Mouse (Mus musculus) lung, embryonic 15.5 days (tissue): Measurements from ENCODE around the gene Pkn1. TPM values are rescaled to one million over a fixed set of nuclear protein-coding genes. Genes with fewer than 3 reads are reported as not detected.

Source experiments
- ATAC-seq: fragments of 200-750 bp; cut with Nextera tagmentation; 2 replicates; pipeline ENCODE4 v1.8.0; 2017; ENCODE audit warnings: moderate number of reproducible peaks, borderline replicate concordance; ENCODE audit not compliant: low FRiP score, low TSS enrichment; ENCODE audit errors: extremely low read depth
- H3K27ac ChIP-seq: fragments of 300-500 bp; sonication (generic); 2 replicates; pipeline ENCODE4 v1.5.1; 2015; ENCODE audit warnings: moderate library complexity, mild to moderate bottlenecking, inconsistent platforms
- H3K27me3 ChIP-seq: fragments of 300-500 bp; sonication (generic); 2 replicates; pipeline ENCODE4 v1.6.1; 2015; ENCODE audit warnings: inconsistent platforms
- H3K36me3 ChIP-seq: fragments of 300-500 bp; sonication (generic); 2 replicates; pipeline ENCODE4 v1.6.1; 2015; ENCODE audit warnings: inconsistent platforms
- H3K4me1 ChIP-seq: fragments of 300-500 bp; sonication (generic); 2 replicates; pipeline ENCODE4 v1.6.1; 2015; ENCODE audit warnings: inconsistent platforms
- H3K4me2 ChIP-seq: fragments of 300-500 bp; sonication (generic); 2 replicates; pipeline ENCODE4 v1.6.1; 2015; ENCODE audit warnings: inconsistent platforms, mild to moderate bottlenecking, moderate library complexity
- H3K4me3 ChIP-seq: fragments of 300-500 bp; sonication (generic); 2 replicates; pipeline ENCODE4 v1.5.1; 2015; ENCODE audit warnings: mild to moderate bottlenecking, inconsistent platforms
- H3K9ac ChIP-seq: fragments of 300-500 bp; sonication (generic); 2 replicates; pipeline ENCODE4 v1.6.1; 2015; ENCODE audit warnings: inconsistent platforms
- H3K9me3 ChIP-seq: fragments of 300-500 bp; sonication (generic); 2 replicates; pipeline ENCODE4 v1.6.1; 2016; ENCODE audit warnings: inconsistent platforms
- WGBS: fragments of 180-500 bp; shearing (Covaris S2); methylation state at CpG from one replicate; pipeline ENCODE4 v1.1.7; 2015; 5-methylcytosine and 5-hydroxymethylcytosine counted together
- polyA plus RNA-seq: library from polyadenylated mRNA; unstranded; fragments of >200 nt; fragmentation: Nextera tagmentation; extraction: Ambion mirVana; gene quantifications from 2 replicates; pipeline ENCODE4 v1.2.1, GENCODE M21; 2015

Gene Pkn1
- polyA plus RNA-seq, 1 experiment from 2014 or later, result 38.0 TPM

GRCm38 (mm10) chr8:83721405-83722025 is 22.5 kb upstream of the Pkn1 start:
- H3K9me3 ChIP-seq, result no peaks in the 10 kb centered on the region
- H3K9ac ChIP-seq, result no peak overlapping the region
- no peaks in the 10 kb centered on the region for H3K27me3 ChIP-seq
- no peak overlapping the region for H3K4me3 ChIP-seq
- peaks cover 10% of the 10 kb centered on the region for H3K4me1 ChIP-seq
- peak overlapping the region; percentile 39 for H3K27ac ChIP-seq
- no peak overlapping the region for H3K4me2 ChIP-seq
- 74% methylated on average over 25 of the region's 25 CpGs for WGBS
- ATAC-seq, result no peak; the same call in 1 of the 2 replicates
- peaks cover 69% of the 10 kb centered on the region for H3K36me3 ChIP-seq

DNA sequence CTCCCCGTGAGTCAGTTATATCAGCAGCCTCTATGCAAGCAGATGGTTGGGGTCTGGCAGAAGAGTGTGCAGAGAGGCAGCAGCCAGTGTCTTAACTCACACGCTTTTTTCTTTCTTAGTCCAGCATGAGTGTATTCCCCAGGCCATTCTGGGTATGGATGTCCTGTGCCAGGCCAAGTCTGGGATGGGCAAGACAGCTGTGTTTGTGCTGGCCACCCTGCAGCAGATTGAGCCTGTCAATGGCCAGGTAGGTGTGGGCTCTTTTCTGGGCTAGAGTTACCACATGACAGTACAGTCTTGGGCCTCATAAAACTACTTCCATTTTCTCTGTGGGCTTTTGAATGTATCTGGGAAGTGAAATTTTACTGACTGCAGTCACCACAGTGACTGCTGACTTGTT is 20.7 kb upstream of the Pkn1 start:
- ATAC-seq, result no peak
- H3K36me3 ChIP-seq, result peaks cover 54% of the 10 kb centered on the region
- H3K27me3 ChIP-seq, result no peaks in the 10 kb centered on the region
- WGBS, result 87% methylated on average over 2 of the region's 2 CpGs
- H3K9me3 ChIP-seq, result no peaks in the 10 kb centered on the region
- H3K4me2 ChIP-seq, result no peak overlapping the region
- H3K4me1 ChIP-seq, result peaks cover 17% of the 10 kb centered on the region
- H3K9ac ChIP-seq, result no peak overlapping the region
- H3K27ac ChIP-seq, result no peak overlapping the region
- H3K4me3 ChIP-seq, result no peak overlapping the region

DNA sequence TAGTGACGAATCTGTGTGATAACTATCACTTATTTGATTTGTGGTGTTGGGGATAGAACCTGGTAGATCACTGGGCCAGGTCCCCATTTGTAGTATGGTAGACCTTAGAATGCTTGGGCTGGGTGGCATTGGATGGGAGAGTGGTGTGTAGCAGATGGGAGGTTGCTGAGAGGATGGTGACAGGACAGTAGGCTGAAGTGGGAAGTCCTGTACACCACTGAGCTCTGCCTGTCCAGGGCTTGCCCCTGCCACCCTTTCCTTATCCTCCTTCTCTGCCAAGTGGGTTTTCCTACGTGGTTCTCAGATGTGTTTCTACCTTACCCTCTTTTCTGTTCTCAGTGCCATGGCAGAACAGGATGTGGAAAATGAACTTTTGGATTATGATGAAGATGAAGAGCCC is 20.1 kb upstream of the Pkn1 start:
- ATAC-seq, result no peak
- no peak overlapping the region for H3K27ac ChIP-seq
- H3K9me3 ChIP-seq, result no peaks in the 10 kb centered on the region
- H3K36me3 ChIP-seq, result peaks cover 48% of the 10 kb centered on the region
- no peak overlapping the region for H3K9ac ChIP-seq
- no peak overlapping the region for H3K4me3 ChIP-seq
- WGBS, result 76% methylated on average over 2 of the region's 2 CpGs
- peaks cover 17% of the 10 kb centered on the region for H3K4me1 ChIP-seq
- no peaks in the 10 kb centered on the region for H3K27me3 ChIP-seq
- H3K4me2 ChIP-seq, result no peak overlapping the region

GRCm38 (mm10) chr8:83716563-83716962 is 17.6 kb upstream of the Pkn1 start:
- H3K27me3 ChIP-seq, result no peaks in the 10 kb centered on the region
- no peak for ATAC-seq
- 45% methylated on average over 2 of the region's 2 CpGs for WGBS
- no peaks in the 10 kb centered on the region for H3K9me3 ChIP-seq
- peaks cover 23% of the 10 kb centered on the region for H3K36me3 ChIP-seq
- H3K4me2 ChIP-seq, result peak overlapping the region; percentile 80
- 0 out of 2 replicates have a peak overlapping the region, but pooled peaks have one; percentile 5 for H3K9ac ChIP-seq
- H3K4me3 ChIP-seq, result peak overlapping the region; percentile 75
- H3K4me1 ChIP-seq, result peaks cover 17% of the 10 kb centered on the region
- H3K27ac ChIP-seq, result no peak overlapping the region

GRCm38 (mm10) chr8:83715771-83716170 is 16.8 kb upstream of the Pkn1 start:
- no peak for ATAC-seq
- WGBS, result under 1% methylated on average over 17 of the region's 17 CpGs
- H3K4me1 ChIP-seq, result peaks cover 17% of the 10 kb centered on the region
- no peaks in the 10 kb centered on the region for H3K9me3 ChIP-seq
- peak overlapping the region; percentile 75 for H3K4me3 ChIP-seq
- peak overlapping the region; percentile 80 for H3K4me2 ChIP-seq
- no peaks in the 10 kb centered on the region for H3K27me3 ChIP-seq
- peak overlapping the region; percentile 92 for H3K27ac ChIP-seq
- H3K36me3 ChIP-seq, result peaks cover 15% of the 10 kb centered on the region
- peak overlapping the region; percentile 81 for H3K9ac ChIP-seq

GRCm38 (mm10) chr8:83715031-83715690 is 16.2 kb upstream of the Pkn1 start, which contains the start of gene Ddx39:
Ddx39 (plus strand) TSS chr8:83715177.
- Histone ChIP-seq H3K4me3 (peak within 1 kb of the TSS; percentile 75), H3K36me3 (peaks cover 9% of the 10 kb centered on the region), H3K9ac (peak within 1 kb of the TSS; percentile 81), H3K9me3 (no peaks in the 10 kb centered on the region), H3K4me1 (peaks cover 17% of the 10 kb centered on the region), H3K27ac (peak within 1 kb of the TSS; percentile 92), H3K27me3 (no peaks in the 10 kb centered on the region), H3K4me2 (peak within 1 kb of the TSS; percentile 80)
- WGBS, result under 1% methylated on average over 63 of the region's 63 CpGs
- peak; percentile 99 for ATAC-seq

DNA sequence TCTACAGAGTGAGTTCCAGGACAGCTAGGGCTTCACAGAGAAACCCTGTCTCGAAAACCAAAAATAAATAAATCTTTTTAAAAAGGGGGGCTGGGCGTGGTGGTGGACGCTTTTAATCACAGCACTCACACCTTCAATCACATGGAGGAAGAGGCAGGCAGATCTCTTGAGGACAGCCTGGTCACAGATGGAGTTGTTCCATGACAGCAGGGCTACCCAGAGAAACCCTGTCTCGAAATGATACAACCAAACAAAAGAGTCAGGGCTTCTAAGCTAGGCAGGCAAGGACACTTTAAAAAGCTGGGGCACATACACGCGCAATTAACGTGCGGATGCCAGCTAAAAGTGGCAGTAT is 15.7 kb upstream of the Pkn1 start:
- 15% methylated on average over 8 of the region's 8 CpGs for WGBS
- no peak overlapping the region for H3K27ac ChIP-seq
- ATAC-seq, result no peak

DNA sequence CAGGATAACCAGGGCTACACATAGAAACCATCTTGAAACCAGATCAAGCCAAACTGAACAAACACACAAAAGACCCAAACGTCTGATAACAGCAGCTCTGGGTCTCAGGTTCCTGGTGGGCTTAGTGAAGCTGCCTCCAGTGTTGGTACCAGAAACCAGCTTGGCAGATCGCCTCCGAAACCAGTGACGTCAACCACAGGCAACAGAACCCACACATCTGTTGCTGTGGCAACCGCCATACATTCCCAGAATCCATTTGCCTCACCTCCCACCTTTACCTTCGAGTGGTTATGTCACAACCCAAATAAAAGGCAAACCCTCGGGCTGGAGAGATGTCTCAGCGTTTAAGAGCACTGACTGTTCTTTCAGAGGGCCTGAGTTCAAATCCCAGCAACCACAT is 8.6 kb upstream of the Pkn1 start:
- no peaks in the 10 kb centered on the region for H3K36me3 ChIP-seq
- no peak overlapping the region for H3K4me3 ChIP-seq
- no peak for ATAC-seq
- H3K27me3 ChIP-seq, result no peaks in the 10 kb centered on the region
- no peak overlapping the region for H3K27ac ChIP-seq
- H3K4me2 ChIP-seq, result no peak overlapping the region
- 63% methylated on average over 8 of the region's 8 CpGs for WGBS
- no peaks in the 10 kb centered on the region for H3K4me1 ChIP-seq
- no peaks in the 10 kb centered on the region for H3K9me3 ChIP-seq
- H3K9ac ChIP-seq, result no peak overlapping the region

More for the DNA sequence above, 15.7 kb upstream of the Pkn1 start:
- no peak overlapping the region for H3K9ac ChIP-seq
- no peaks in the 10 kb centered on the region for H3K27me3 ChIP-seq
- peaks cover 17% of the 10 kb centered on the region for H3K4me1 ChIP-seq
- no peaks in the 10 kb centered on the region for H3K9me3 ChIP-seq
- H3K36me3 ChIP-seq, result peaks cover 5% of the 10 kb centered on the region
- peak overlapping the region; percentile 49 for H3K4me2 ChIP-seq
- peak overlapping the region; percentile 75 for H3K4me3 ChIP-seq

GRCm38 (mm10) chr8:83706411-83706810 is 7.4 kb upstream of the Pkn1 start:
- no peak overlapping the region for H3K9ac ChIP-seq

GRCm38 (mm10) chr8:83703426-83703825 is 4.4 kb upstream of the Pkn1 start:
- Histone ChIP-seq H3K4me2 (no peak overlapping the region), H3K36me3 (no peaks in the 10 kb centered on the region), H3K9ac (no peak overlapping the region), H3K9me3 (no peaks in the 10 kb centered on the region), H3K27ac (no peak overlapping the region), H3K4me3 (no peak overlapping the region), H3K27me3 (no peaks in the 10 kb centered on the region), H3K4me1 (peaks cover 13% of the 10 kb centered on the region; the same call in 1 of the 2 replicates)
- 72% methylated on average over 4 of the region's 4 CpGs for WGBS
- ATAC-seq, result no peak

More at GRCm38 (mm10) chr8:83706411-83706810, 7.4 kb upstream of the Pkn1 start:
- no peaks in the 10 kb centered on the region for H3K36me3 ChIP-seq
- no peak overlapping the region for H3K4me2 ChIP-seq
- H3K27me3 ChIP-seq, result no peaks in the 10 kb centered on the region
- H3K27ac ChIP-seq, result no peak overlapping the region
- no peak for ATAC-seq
- H3K4me1 ChIP-seq, result no peaks in the 10 kb centered on the region
- WGBS, result 50% methylated on average over 5 of the region's 5 CpGs
- no peaks in the 10 kb centered on the region for H3K9me3 ChIP-seq
- H3K4me3 ChIP-seq, result no peak overlapping the region

GRCm38 (mm10) chr8:83700423-83701085 is 1.6 kb upstream of the Pkn1 start:
- no peaks in the 10 kb centered on the region for H3K36me3 ChIP-seq
- peaks cover 34% of the 10 kb centered on the region for H3K4me1 ChIP-seq
- no peaks in the 10 kb centered on the region for H3K27me3 ChIP-seq
- H3K4me3 ChIP-seq, result no peak overlapping the region
- no peaks in the 10 kb centered on the region for H3K9me3 ChIP-seq
- H3K4me2 ChIP-seq, result no peak overlapping the region
- no peak for ATAC-seq
- no peak overlapping the region for H3K27ac ChIP-seq
- WGBS, result 67% methylated on average over 9 of the region's 9 CpGs
- H3K9ac ChIP-seq, result no peak overlapping the region

GRCm38 (mm10) chr8:83699566-83699965 is 587 bp upstream of the Pkn1 start:
- Histone ChIP-seq H3K27ac (peak overlapping the region; percentile 89), H3K27me3 (no peaks in the 10 kb centered on the region), H3K4me3 (peak overlapping the region; percentile 85), H3K9ac (peak overlapping the region; percentile 96), H3K4me2 (peak overlapping the region; percentile 94), H3K36me3 (no peaks in the 10 kb centered on the region), H3K4me1 (peaks cover 40% of the 10 kb centered on the region), H3K9me3 (no peaks in the 10 kb centered on the region)
- ATAC-seq, result no peak
- 22% methylated on average over 9 of the region's 9 CpGs for WGBS
